Mouse (Mus musculus) induced T-regulatory cell, adult 2 months (primary cell): ENCODE measurements around the gene Cdk5r2.

Experiments used
- DNase-seq: peaks from one replicate; pipeline ENCODE4 v3.0.0-alpha.2; 2012; ENCODE audit warnings: low read depth

The Cdk5r2 gene

GRCm38 (mm10) chr1:74892351-74893133, 37.8 kb downstream of the Cdk5r2 start:
- no peak for DNase-seq

DNA sequence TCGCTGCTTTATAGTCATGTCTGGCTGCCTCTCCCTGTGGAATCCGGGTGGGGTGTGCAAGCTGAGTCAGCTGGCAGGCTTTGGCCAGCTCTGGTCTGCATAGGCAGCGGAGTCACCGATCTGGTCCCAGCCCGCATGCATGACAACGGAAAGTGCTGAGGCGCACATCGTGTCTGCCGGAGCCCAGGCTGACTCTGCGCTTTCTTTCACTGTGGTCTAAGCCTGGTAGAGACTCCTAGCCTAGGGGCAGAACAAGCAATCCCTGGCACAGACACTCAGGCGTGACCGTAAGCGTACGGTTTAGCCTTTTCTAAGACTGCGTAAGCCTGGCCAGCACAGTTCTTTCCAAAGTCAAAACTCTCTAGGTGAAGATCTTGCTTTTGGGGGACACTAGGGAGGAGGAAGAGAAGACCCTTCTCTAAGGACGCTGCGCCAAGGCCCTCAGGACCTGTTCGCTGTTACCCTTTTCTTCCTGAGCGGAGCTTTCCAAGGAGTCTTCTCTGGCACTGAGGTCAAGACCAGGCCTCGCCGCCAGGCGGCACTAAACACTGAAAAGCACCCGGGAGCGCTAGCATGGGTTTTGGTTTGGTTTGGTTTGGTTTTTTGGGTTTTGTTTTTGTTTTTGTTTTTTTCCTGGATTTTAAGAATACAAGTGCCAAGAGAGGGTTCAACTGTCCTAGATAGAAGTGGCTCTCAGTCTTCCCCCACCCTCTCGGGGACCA, 38.6 kb downstream of the Cdk5r2 start, which contains the start of gene Cryba2:
Gene Cryba2, minus strand, starts transcription at position 10 of the 722 bp plus-strand sequence.
- DNase-seq = peak; percentile 50

DNA sequence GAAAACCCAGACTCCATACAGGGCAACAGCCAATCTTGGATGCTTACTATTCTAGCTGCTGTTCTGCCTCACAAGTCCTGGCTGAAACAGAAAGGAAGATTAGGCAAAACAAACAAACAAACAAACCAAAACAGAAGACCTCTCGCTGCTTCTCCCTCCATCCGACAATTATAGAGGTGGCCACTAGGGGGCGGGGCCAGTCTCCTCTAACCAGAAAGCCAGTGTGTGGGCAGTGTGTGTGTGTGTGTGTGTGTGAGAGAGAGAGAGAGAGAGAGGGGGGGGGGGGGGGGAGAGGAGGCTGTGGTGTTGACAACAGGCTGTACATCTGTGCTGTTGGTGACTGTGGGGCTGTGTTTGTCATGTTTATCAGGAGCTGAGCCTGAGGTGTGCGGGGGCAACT, 40.2 kb downstream of the Cdk5r2 start:
- DNase-seq = peak; percentile 71

- no peak for DNase-seq
Observed at GRCm38 (mm10) chr1:74897976-74898375, 43.2 kb downstream of the Cdk5r2 start.

DNA sequence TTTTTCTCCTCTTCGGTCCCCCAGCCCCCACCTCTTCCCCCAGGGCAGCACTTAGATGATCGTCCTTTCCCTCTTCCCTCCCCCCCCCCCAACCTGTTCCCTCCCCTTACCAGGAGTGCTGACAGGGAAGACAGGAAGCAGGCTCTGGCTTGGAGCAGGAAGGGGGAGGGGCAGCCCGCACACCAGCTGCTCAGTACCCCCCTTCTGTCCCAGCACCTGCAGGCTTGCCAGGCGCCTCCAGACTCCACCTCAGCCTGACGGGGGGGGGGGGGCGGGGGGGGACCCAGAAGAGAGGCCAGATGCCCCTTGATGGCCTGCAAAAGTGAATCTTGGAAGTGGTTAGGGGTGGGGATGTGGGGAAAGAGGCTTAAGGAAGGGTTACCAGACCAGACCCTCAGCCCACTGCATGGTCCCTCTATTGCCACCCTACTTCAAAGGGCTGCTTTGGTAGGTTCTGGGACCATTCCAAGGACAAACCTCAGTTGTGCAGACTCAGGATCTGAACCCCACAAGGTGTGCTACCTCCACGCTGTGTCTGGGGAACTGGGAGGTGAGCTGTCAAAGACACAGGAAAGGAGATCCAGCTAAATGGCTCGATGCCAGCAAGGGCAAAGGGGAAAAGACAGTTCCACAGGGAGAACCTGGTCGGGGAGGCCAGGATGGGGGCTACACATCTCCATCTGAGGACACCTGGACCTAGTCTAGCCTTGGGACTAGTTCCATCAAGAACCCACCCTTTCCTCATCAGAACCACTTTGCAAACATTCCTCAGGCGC, 44.1 kb downstream of the Cdk5r2 start:
- no peak for DNase-seq

GRCm38 (mm10) chr1:74900341-74901285, 45.9 kb downstream of the Cdk5r2 start:
- no peak for DNase-seq

- peak; percentile 73 for DNase-seq
Observed at GRCm38 (mm10) chr1:74901686-74902085, 47.0 kb downstream of the Cdk5r2 start.

- no peak for DNase-seq
Observed at GRCm38 (mm10) chr1:74902191-74902590, 47.5 kb downstream of the Cdk5r2 start.
